Mouse (Mus musculus) hindbrain, embryonic 10.5 days (tissue): ENCODE measurements around the gene Zbtb16. TPM values are rescaled to one million over a fixed set of nuclear protein-coding genes. Genes with fewer than 3 reads are reported as not detected.

Experiments
- DNase-seq: peaks from one replicate; pipeline ENCODE4 v3.0.0-alpha.2; 2017; ENCODE audit warnings: low spot score
- H3K27ac ChIP-seq: fragments of 300-500 bp; sonication (generic); 2 replicates; pipeline ENCODE4 v1.5.1; 2016; ENCODE audit warnings: mild to moderate bottlenecking, moderate library complexity
- H3K27me3 ChIP-seq: fragments of 300-500 bp; sonication (generic); 2 replicates; pipeline ENCODE4 v1.6.1; 2016; ENCODE audit warnings: mild to moderate bottlenecking; ENCODE audit not compliant: poor library complexity, insufficient read depth, severe bottlenecking
- H3K36me3 ChIP-seq: fragments of 300-500 bp; sonication (generic); 2 replicates; pipeline ENCODE4 v1.6.1; 2016; ENCODE audit warnings: mild to moderate bottlenecking, moderate library complexity
- H3K4me1 ChIP-seq: fragments of 300-500 bp; sonication (generic); replicated peaks from 2 replicates; pipeline ENCODE4 v1.6.1; 2016; ENCODE audit warnings: mild to moderate bottlenecking
- H3K4me3 ChIP-seq: fragments of 300-500 bp; sonication (generic); 2 replicates; pipeline ENCODE4 v1.5.1; 2016; ENCODE audit warnings: mild to moderate bottlenecking, moderate library complexity
- H3K9me3 ChIP-seq: fragments of 300-500 bp; sonication (generic); 2 replicates; pipeline ENCODE4 v1.6.1; 2016; ENCODE audit warnings: mild to moderate bottlenecking, moderate library complexity
- WGBS: fragments of 180-500 bp; shearing (Covaris S2); methylation state at CpG from one replicate; pipeline ENCODE4 v1.1.7; 2016; 5-methylcytosine and 5-hydroxymethylcytosine counted together
- polyA plus RNA-seq: library from polyadenylated mRNA; unstranded; fragments of >200 nt; fragmentation: Nextera tagmentation; extraction: Ambion mirVana; gene quantifications from 2 replicates; pipeline ENCODE4 v1.2.1, GENCODE M21; 2016

Gene Zbtb16
- polyA plus RNA-seq, 1 experiment from 2014 or later, result 22.6 TPM

DNA sequence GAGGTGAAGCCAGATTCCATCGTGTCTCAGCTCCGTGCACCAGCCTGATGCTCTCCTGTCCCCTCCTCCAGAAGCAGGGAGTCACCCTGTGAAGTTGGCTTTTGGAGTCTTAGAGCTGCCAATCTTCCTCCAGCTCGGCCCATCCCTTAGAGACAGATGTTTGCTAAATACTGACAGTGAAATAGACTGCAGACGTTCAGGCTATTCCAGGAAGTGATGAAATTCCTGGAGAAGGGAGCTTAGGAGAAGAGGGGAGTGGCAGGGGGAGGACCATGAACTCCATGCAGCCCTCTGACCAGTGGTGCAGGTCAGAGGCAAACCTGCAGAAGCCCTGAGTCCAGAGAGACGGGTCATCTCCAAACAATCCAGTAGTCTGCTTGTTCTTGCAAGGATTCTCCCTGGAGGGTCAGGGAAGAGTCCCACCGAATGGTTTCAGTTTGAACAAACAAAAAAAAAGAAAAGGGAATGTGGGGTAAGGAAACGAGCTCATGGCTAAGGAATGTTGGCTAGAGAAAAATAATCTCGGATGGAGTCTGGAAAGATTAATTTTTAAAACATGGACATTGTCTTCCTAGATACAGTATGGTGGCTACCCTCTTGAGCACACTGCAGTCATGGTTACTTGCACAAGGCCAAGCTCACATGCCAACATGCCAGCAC lies 231.0 kb downstream of the Zbtb16 start, which contains the start of gene Nnmt:
Nnmt (minus strand) TSS at position 215 of the 660 bp plus-strand sequence.
- 55% methylated on average over 8 of the region's 8 CpGs for WGBS

More for the DNA sequence above, 231.0 kb downstream of the Zbtb16 start, which contains the start of gene Nnmt:
- Histone ChIP-seq H3K9me3 (no peaks in the 10 kb centered on the region), H3K27me3 (no peaks in the 10 kb centered on the region), H3K36me3 (no peaks in the 10 kb centered on the region), H3K4me1 (peaks cover 6% of the 10 kb centered on the region), H3K4me3 (no peak within 1 kb of the TSS), H3K27ac (no peak within 1 kb of the TSS)
- no peak for DNase-seq

Other genes starting within 250 kb of the Zbtb16 start
- gene Nnmt, start 231.1 kb downstream of the Zbtb16 start, polyA plus RNA-seq, result 0.46 and 0.97 TPM in 2 replicates
- 2.7 and 7.7 TPM in 2 replicates for gene Htr3a, start 74.9 kb upstream of the Zbtb16 start, polyA plus RNA-seq
- 0.34 and 0.72 TPM in 2 replicates for gene Htr3b, start 128.8 kb upstream of the Zbtb16 start, polyA plus RNA-seq
- gene Usp28, start 149.2 kb upstream of the Zbtb16 start, polyA plus RNA-seq, result 44.1 and 55.4 TPM in 2 replicates
- gene Zw10, start 219.4 kb upstream of the Zbtb16 start, polyA plus RNA-seq, result 48.0 and 53.4 TPM in 2 replicates
- gene Tmprss5, start 245.0 kb upstream of the Zbtb16 start, polyA plus RNA-seq, result 0.57 and 0.81 TPM in 2 replicates